Comparison of ENCODE assay signal across 9 mouse cellular contexts in the genomic region with DNA sequence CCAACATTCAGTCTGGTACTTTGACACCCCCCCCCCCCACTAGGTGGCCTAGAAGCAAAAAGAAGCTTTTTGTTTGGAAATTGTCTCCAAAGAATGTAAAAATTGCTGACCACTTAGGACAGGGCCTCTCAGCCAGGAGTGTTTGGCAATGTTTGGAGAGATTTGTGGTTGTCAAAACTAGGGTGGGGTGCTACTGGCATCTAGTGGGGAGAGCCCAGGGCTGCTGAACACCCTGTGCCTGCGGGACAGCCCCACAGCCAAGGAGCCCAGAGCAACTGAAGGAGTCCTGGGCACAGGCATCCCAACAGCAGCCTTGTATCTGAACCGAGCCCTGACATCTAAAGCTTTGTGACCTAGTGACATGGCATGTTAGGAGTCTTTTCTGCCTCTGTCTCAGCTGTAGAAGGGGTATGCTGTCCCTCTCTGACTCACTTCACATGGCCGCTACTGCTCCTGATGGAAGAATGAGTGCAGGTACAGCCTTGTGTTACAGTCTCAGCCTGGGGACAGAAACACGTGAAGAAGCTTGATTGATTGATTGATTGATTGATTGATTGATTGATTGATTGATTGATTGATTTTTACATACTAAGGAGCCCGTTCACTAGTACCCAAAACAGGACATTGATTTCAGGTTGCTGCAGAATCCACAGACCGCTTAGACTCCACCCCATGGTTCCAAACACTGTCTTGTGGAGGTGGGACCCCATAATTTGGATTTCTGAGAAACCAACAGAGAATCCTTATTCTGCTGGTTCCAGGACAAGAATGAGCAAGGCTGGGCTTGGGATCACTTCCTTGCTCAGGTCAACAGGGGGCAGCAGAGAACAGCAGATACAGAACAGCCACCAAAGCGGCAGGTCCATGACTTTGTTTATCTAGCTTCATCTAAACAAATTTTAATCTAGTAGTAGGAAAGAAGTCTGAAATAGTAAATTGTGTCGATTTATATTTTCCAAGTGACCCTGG. TPM values are rescaled to one million over a fixed set of nuclear protein-coding genes. Genes with fewer than 3 reads are reported as not detected.
DNase-seq lines count a peak whose midpoint lies in the region; ATAC-seq and TF ChIP-seq lines count a peak whose summit lies in the region.
"Had no signal": no experiment of that assay in that cellular context is flagged by ENCODE, and none has a peak within 500 bp of the region (broad histone marks: within the 10 kb centered on the region; RNA-seq: fewer than 3 reads in every experiment).

No protein-coding gene starts in this region.

- H3K4me1 ChIP-seq in kidney, embryonic 15.5 days: peaks cover 9% of the 10 kb centered on the region
- H3K4me1 ChIP-seq in hindbrain, embryonic 13.5 days (replicated peaks): peaks cover 13% of the 10 kb centered on the region
- H3K4me1 ChIP-seq in midbrain, embryonic 13.5 days (replicated peaks): peaks cover 18% of the 10 kb centered on the region
- no peaks in the 10 kb centered on the region for H3K4me1 ChIP-seq in spleen, adult 2 months (ENCODE audit: control insufficient read depth, insufficient read depth, insufficient read length)

- TF ChIP-seq POLR2A in brain, embryonic 14.5 days (IDR thresholded peaks at IDR 0.05; ENCODE audit: borderline replicate concordance, extremely low read depth, insufficient read depth, insufficient read length, poor library complexity, severe bottlenecking): no peak
- TF ChIP-seq POLR2A in spleen, adult 2 months (IDR thresholded peaks at IDR 0.05; ENCODE audit: low read depth, low read length): no peak

- H3K36me3 ChIP-seq in kidney, embryonic 15.5 days: no peaks in the 10 kb centered on the region
- no peaks in the 10 kb centered on the region for H3K36me3 ChIP-seq in hindbrain, embryonic 13.5 days
- no peaks in the 10 kb centered on the region for H3K36me3 ChIP-seq in midbrain, embryonic 13.5 days
- no peaks in the 10 kb centered on the region for H3K36me3 ChIP-seq in spleen, adult 2 months (ENCODE audit: control insufficient read depth, insufficient read depth, low read length)

- intact Hi-C loops in left cerebral cortex, postnatal 10 days (cut with DNase I): loop anchor here (5.0 kb wide), 2 partner anchors 150 to 340 kb away; partner anchors contain the start of gene Stk31

- H3K27me3 ChIP-seq in kidney, embryonic 15.5 days: no peaks in the 10 kb centered on the region
- H3K27me3 ChIP-seq in hindbrain, embryonic 13.5 days: no peaks in the 10 kb centered on the region
- H3K27me3 ChIP-seq in midbrain, embryonic 13.5 days: no peaks in the 10 kb centered on the region
- no peaks in the 10 kb centered on the region for H3K27me3 ChIP-seq in spleen, adult 2 months (ENCODE audit: control insufficient read depth, insufficient read depth, low read length)

- H3K9me3 ChIP-seq in kidney, embryonic 15.5 days (replicated peaks): peaks cover 3% of the 10 kb centered on the region; the same call in 1 of the 2 replicates
- no peaks in the 10 kb centered on the region for H3K9me3 ChIP-seq in hindbrain, embryonic 13.5 days
- no peaks in the 10 kb centered on the region for H3K9me3 ChIP-seq in midbrain, embryonic 13.5 days

- DNase-seq in kidney, adult 11 months: peak; percentile 38
- peak; percentile 89 for DNase-seq in brain, embryonic 14.5 days (ENCODE audit: low read depth)
- DNase-seq in left cerebral cortex, postnatal 10 days (ENCODE audit: extremely low spot score in 1 of 2, low spot score in 2 of 2): peak; percentile 59 to 68
- DNase-seq in spleen, adult 2 months (ENCODE audit: low read depth in 1 of 2, low spot score in 2 of 2): peak; percentile 34 to 66

- ATAC-seq in kidney, embryonic 15.5 days (replicated peaks; ENCODE audit: low FRiP score): no peak
- peak; percentile 77 for ATAC-seq in erythroblast, adult 5-6 weeks (replicated peaks; ENCODE audit: low FRiP score, poor library complexity, severe bottlenecking)
- peak; percentile 70; the same call in 1 of the 2 replicates for ATAC-seq in hindbrain, embryonic 13.5 days (ENCODE audit: low FRiP score)
- peak; percentile 73 for ATAC-seq in midbrain, embryonic 13.5 days

- no peak overlapping the region for H3K4me3 ChIP-seq in kidney, embryonic 15.5 days (replicated peaks)
- no peak overlapping the region for H3K4me3 ChIP-seq in hindbrain, embryonic 13.5 days
- H3K4me3 ChIP-seq in midbrain, embryonic 13.5 days (replicated peaks): no peak overlapping the region
- no peak overlapping the region for H3K4me3 ChIP-seq in spleen, adult 2 months (ENCODE audit: extremely low read depth, insufficient read depth, insufficient read length)
- H3K4me3 ChIP-seq: megakaryocyte, embryonic 14.5 days had no signal

- H3K9ac ChIP-seq in kidney, embryonic 15.5 days: no peak overlapping the region
- H3K9ac ChIP-seq in hindbrain, embryonic 13.5 days: no peak overlapping the region
- no peak overlapping the region; the same call in 1 of the 2 replicates for H3K9ac ChIP-seq in midbrain, embryonic 13.5 days (replicated peaks)

- TF ChIP-seq CTCF in brain, embryonic 14.5 days (IDR thresholded peaks at IDR 0.05; ENCODE audit: borderline replicate concordance, extremely low read depth, insufficient read depth, insufficient read length): peak; percentile 94
- peak; percentile 88; the same call in 1 of the 2 replicates for TF ChIP-seq CTCF in spleen, adult 2 months (IDR thresholded peaks at IDR 0.05; ENCODE audit: extremely low read depth, insufficient read depth, insufficient read length, insufficient replicate concordance)

- WGBS in kidney, embryonic 15.5 days: 38% methylated on average over 8 of the region's 8 CpGs
- 34% methylated on average over 8 of the region's 8 CpGs for WGBS in hindbrain, embryonic 13.5 days
- WGBS in midbrain, embryonic 13.5 days: 41% methylated on average over 8 of the region's 8 CpGs
- WGBS in spleen, adult 2 months: 39% methylated on average over 8 of the region's 8 CpGs

- H3K27ac ChIP-seq in kidney, embryonic 15.5 days: no peak overlapping the region
- H3K27ac ChIP-seq in hindbrain, embryonic 13.5 days: no peak overlapping the region
- H3K27ac ChIP-seq in midbrain, embryonic 13.5 days: no peak overlapping the region
- no peak overlapping the region for H3K27ac ChIP-seq in spleen, adult 2 months (ENCODE audit: insufficient read depth, low read length)

- no peak overlapping the region for H3K4me2 ChIP-seq in kidney, embryonic 15.5 days
- H3K4me2 ChIP-seq in hindbrain, embryonic 13.5 days: no peak overlapping the region
- H3K4me2 ChIP-seq in midbrain, embryonic 13.5 days (replicated peaks): no peak overlapping the region

RNA-seq across cellular contexts. Expression of gene Malsu1, which starts 16.3 kb away (rescaled TPM):
- 77.6 and 79.6 TPM in 2 replicates for polyA plus RNA-seq in kidney, embryonic 15.5 days (2015; fragmentation: Nextera tagmentation; extraction: Ambion mirVana)
- 18.6 and 27.7 TPM in 2 replicates for polyA plus RNA-seq in brain, embryonic 14.5 days (2012; rRNA removed)
- 4.8 and 14.2 TPM in 2 replicates for total RNA-seq in erythroblast, adult 5-6 weeks (2015; ENCODE audit: low replicate concordance)
- total RNA-seq in erythroblast, adult 5-6 weeks (2017; ENCODE audit: low replicate concordance): 0.77 and 2.2 TPM in 2 replicates
- 60.7 and 73.6 TPM in 2 replicates for polyA plus RNA-seq in hindbrain, embryonic 13.5 days (2015; fragmentation: Nextera tagmentation; extraction: Ambion mirVana)
- total RNA-seq in left cerebral cortex, postnatal 10 days (2021): 10 to 100 TPM; 28.7 to 33.6 TPM
- 65.2 and 70.3 TPM in 2 replicates for polyA plus RNA-seq in midbrain, embryonic 13.5 days (2015; fragmentation: Nextera tagmentation; extraction: Ambion mirVana)
- polyA plus RNA-seq in spleen, adult 2 months (2012; rRNA removed): 9.9 and 12.2 TPM in 2 replicates

RNA-seq across cellular contexts. Expression of gene Gpnmb, which starts 21.0 kb away (rescaled TPM):
- 0.38 and 1.1 TPM in 2 replicates for polyA plus RNA-seq in kidney, embryonic 15.5 days (2015; fragmentation: Nextera tagmentation; extraction: Ambion mirVana)
- 0.44 and 1.3 TPM in 2 replicates for polyA plus RNA-seq in brain, embryonic 14.5 days (2012; rRNA removed)
- total RNA-seq in erythroblast, adult 5-6 weeks (2015; ENCODE audit: low replicate concordance): not detected in 2 replicates
- 0.70 TPM in 1 of 2 replicates, not detected in the other for total RNA-seq in erythroblast, adult 5-6 weeks (2017; ENCODE audit: low replicate concordance)
- 0.12 and 0.16 TPM in 2 replicates for polyA plus RNA-seq in hindbrain, embryonic 13.5 days (2015; fragmentation: Nextera tagmentation; extraction: Ambion mirVana)
- total RNA-seq in left cerebral cortex, postnatal 10 days (2021): under 1 TPM; 0.39 to 0.43 TPM
- polyA plus RNA-seq in midbrain, embryonic 13.5 days (2015; fragmentation: Nextera tagmentation; extraction: Ambion mirVana): 0.05 and 0.11 TPM in 2 replicates
- 1.3 and 3.8 TPM in 2 replicates for polyA plus RNA-seq in spleen, adult 2 months (2012; rRNA removed)

Comparison
In these comparisons a context has a peak if more than half of its experiments do, and no peak if none do; other contexts are left out.
1. DNase-seq: peak in every context shown above with its lines; median percentile 89 in brain, embryonic 14.5 days; 64 in left cerebral cortex, postnatal 10 days; 50 in spleen, adult 2 months; 38 in kidney, adult 11 months.